Mouse (Mus musculus): ENCODE data around the gene Prcd.
"Not testable (repeated sequence)": the region's sequence is repeated elsewhere in the genome, so short reads cannot be mapped to it uniquely, and the experiment has no call there.

Prcd gene

DNA sequence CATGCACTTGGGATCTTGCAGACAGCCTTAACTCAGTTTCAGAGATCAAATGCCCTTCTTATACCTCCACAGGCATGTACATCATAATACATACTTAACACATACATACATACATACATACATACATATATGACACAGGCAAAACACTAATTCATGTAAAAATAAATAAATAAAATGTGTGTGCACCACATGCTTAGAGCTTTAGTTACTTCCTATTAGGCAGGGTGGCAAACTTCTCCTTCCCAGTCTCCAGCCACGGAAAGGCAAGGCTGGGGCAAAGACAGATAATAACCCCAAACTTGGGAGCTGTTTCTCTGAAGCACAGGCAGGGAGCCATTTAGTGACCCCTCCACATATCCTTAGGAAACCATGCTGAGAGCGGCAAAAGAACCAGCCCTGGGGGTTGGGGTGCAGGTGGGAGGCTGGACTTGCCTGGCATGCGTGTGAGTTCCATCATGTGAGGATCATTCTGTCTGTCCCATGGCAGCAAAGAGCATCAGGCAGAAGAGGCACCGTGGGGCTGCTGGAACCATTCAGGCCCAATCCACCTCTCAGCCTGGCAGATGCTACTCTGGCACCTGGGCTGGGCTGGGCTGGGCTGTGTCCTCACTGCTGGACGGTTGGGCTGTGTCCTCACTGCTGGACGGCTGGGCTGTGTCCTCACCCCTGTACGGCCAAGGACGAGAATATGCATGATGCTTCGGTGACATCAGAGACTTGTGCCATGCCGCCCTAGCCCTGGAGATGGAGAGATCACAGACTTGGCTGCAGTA is 26.8 kb upstream of the Prcd start, which contains the start of gene Rhbdf2:
Rhbdf2 (minus strand) TSS at position 721 of the 773 bp plus-strand sequence.
- DNase-seq (ENCODE audit: low spot score) = no peak

- DNase-seq (ENCODE audit: low spot score) = no peak
These were observed 26.0 kb upstream of the Prcd start for GRCm38 (mm10) chr11:116627072-116628020.

GRCm38 (mm10) chr11:116628712-116629111 is 24.6 kb upstream of the Prcd start:
- DNase-seq (ENCODE audit: low spot score) = peak; percentile 73

DNA sequence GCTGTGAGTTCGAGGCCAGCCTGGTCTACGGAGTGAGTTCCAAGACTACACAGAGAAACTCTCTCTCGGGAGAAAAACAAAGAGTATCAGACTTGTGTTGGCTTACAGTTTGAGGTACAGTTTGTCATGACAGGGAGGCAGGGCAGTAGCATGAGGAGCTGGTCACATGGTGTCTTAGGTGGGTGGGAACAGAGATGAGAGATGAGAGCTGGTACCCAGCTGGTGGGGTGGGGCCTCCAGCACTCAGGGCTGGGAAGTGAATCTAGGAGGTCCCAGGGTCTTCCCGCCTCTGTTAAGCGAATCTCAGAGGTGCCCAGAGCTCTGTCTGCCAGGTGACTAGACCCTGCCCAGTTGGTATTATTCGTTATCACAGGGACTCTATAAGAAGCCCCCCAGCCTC is 23.9 kb upstream of the Prcd start:
- DNase-seq (ENCODE audit: low spot score) = no peak

DNA sequence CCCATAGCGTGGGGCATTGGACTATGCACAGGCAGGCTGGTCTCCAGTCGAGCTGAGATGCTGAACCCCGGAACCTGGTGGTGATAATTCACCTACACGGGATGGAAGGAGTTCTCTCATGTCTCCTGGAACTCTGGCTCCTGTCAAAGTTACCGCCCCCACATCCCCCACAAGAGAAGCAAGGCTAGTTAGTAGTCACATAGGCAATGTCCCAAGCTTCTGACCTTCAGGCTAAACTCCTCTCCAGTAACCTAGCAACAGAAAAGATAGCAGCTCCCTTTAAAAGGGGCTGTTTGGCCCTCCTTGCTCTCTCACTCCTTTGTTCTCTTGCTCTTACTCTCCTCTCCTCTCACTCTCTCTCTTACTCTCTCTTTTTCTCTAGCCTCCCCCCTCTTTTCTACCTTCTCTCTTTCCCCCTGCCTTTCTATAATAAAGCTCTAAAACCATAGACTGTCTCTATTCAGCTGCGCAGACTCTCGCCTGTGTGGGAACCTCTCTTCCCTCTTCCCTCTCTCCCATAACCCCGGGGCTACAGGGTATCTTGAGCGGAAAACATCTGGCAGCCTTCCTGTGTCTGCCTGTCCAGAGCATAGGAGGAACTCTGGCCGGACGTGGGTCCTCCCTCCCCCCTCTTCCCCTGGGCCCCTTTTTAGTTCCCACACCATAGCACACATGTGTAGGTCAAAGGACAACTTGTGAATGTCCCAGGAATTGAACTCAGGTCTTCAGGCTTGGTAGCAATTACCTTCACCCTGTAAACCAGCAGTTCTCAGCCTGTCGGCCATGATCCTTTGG is 23.0 kb upstream of the Prcd start:
- no peak for DNase-seq (ENCODE audit: low spot score)

DNA sequence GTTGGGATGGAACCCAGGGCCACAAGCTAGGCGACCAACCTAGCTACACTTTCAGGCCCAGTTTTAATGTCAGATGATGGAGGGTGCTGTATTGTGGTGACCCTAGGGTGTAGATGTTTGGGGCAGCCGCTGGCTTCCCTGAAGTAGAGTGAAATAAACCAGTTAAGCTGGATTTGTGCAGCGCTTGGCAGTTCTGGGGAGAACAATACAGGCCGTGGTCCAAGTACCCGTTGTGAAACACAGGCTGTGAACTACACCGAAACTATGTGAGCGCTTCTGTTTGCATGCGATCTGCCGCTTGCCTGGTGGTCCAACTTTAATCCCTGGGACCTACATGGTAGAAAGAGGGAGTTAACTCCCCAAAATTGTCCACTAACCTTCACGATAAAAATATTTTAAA is 20.4 kb upstream of the Prcd start:
- no peak for DNase-seq (ENCODE audit: low spot score)

- not testable (repeated sequence) for DNase-seq (ENCODE audit: low spot score)
These were observed 16.7 kb upstream of the Prcd start for GRCm38 (mm10) chr11:116636607-116637006.

- DNase-seq (ENCODE audit: low spot score) = no peak
These were observed 12.2 kb upstream of the Prcd start for GRCm38 (mm10) chr11:116641168-116641567.

- DNase-seq (ENCODE audit: low spot score) = no peak
These were observed 11.6 kb upstream of the Prcd start for GRCm38 (mm10) chr11:116641731-116642130.

DNA sequence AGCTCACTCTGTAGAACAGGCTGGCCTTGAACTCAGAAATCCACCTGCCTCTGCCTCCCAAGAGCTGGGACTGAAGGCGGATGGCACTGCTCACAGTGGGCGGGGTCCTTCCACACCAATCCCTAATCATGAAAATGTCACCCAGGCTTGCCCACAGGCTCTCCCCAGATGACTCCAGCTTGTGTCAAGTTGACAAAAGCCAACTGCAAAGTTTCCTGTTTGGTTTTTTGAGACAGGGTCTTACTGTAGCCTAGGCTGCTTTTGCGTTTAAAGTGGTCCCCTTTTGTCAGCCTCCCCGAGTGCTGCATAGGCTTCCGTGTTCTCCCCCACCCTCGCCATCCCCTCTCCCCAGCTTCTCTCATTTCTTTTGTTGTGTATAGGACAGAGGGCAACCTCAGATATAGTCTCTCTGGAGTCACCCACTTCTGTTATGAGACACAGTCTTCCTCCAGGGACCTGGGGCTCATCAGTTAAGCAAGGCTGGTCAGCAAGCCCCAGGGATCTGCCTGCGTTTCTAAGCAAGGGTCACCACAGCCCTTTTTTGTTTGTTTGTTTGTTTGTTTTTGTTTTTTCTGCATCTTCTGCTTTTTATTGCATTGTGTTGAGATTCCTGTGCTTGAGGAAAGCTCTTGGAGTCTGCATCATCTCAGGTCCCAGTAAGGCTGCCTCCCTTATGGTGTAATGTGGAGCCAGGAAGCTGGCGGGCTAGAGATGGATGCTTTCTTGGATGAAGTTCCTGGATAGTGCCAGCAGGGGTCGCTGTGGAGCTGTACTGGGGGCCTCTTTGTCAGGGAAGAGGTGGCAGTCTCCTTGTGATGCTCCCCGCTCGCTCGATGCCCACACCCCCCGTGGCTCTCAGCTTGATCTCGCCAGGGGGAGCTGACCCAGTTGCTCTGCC is 10.4 kb upstream of the Prcd start:
- peak; percentile 89 for DNase-seq (ENCODE audit: low spot score)

DNA sequence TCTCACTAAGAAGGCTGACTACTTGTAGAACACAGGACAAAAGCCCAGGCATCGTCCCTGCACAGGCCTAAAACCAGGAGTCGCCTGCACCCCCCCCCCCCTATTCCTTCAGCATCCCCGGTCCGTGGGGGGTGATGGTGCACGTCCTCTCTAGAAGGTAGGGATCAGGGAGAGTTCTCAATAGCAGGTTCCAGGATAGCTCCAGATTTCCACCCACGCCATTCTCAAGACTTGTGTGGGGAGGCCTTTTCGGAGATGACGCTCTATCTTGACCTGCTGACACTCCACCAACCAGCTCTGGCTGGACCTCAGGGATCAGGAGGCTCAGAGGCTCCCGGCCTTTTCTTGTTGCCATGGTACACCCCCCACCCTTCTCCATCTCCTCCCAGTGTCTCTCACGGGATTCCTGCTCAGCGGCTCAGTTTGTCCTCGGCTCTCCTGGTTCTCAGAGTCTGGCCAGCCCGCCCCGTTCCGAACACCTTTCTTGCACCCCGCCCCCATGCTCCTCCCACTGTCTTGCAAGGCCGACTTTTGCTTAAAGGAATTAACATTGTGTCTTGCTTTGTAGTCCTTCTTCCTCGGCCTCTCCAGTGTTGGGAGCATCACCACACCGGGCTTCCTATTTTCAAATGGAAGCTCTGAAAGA is 9.6 kb upstream of the Prcd start:
- no peak for DNase-seq (ENCODE audit: low spot score)

- no peak for DNase-seq (ENCODE audit: low spot score)
These were observed 8.9 kb upstream of the Prcd start for GRCm38 (mm10) chr11:116644225-116645112.

- no peak for DNase-seq (ENCODE audit: low spot score)
These were observed 7.8 kb upstream of the Prcd start for GRCm38 (mm10) chr11:116645446-116646110.

GRCm38 (mm10) chr11:116646136-116646535 is 7.2 kb upstream of the Prcd start:
- DNase-seq (ENCODE audit: low spot score) = no peak

GRCm38 (mm10) chr11:116646771-116647170 is 6.6 kb upstream of the Prcd start:
- DNase-seq (ENCODE audit: low spot score) = no peak

DNA sequence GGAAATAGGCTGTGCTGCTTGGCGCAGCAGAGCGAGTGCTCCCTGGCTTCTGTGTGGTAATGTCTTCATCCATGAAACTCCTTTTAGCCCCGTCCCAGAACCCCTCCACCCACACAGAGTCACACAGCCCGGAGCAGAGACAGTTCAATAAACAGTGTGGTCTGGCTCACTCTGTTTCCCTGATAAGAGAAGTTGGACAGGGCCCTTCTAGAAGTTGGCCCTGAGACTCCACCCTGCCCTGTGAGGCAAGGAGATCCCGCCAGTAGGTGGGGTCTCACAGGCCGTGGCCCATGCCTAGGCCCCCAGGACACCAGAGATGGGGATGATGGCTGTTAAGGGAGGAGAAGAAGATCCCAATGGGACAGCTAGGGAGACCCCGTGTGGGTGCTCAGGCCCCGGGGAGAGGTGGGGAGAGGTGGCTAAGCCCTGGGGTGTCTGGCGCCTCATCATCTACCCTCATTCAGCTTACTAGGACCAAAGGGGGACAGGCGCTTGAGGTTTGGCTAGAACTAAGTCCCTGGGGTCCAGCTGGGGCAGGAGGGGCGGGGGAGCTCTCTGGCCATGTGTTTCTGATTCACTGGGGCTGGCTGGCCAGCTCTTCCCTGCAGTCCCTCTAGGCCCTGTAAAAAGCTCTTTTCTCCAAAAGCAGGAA is 5.9 kb upstream of the Prcd start:
- peak; percentile 51 for DNase-seq (ENCODE audit: low spot score)

GRCm38 (mm10) chr11:116648213-116648921 is 5.0 kb upstream of the Prcd start:
- DNase-seq (ENCODE audit: low spot score) = peak; percentile 55

DNA sequence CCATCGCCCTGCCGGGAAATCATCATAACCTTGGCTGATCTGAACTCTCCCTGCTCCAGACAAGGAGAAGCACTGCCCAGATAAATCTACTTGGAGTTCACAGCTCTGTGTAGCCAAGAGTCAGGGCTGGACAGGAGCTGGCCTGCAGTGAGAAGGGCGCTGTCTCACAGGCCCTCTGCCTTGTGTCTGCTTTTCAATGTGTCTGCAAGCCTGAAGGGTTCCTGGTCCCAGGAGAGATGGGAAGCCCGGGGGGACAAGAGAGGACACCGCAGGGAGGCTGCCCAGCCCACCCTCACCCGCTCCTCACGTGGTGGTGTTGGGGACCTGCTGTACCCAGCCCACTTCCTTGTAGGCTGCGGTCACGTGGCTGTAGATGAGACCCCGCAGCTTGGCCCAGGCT is 4.4 kb upstream of the Prcd start:
- DNase-seq (ENCODE audit: low spot score) = no peak
